Mouse (Mus musculus) stomach, embryonic 14.5 days (tissue): Measurements from ENCODE around the gene Rhbdf2. TPM values are rescaled to one million over a fixed set of nuclear protein-coding genes. Genes with fewer than 3 reads are reported as not detected.
A peak's percentile ranks its signal among the peaks of the same experiment; 100 is the strongest.

Experiments
- ATAC-seq: fragments of 200-750 bp; cut with Nextera tagmentation; 2 replicates; pipeline ENCODE4 v1.8.0; 2017; ENCODE audit warnings: low read depth, moderate TSS enrichment; ENCODE audit not compliant: insufficient number of reproducible peaks, insufficient read depth, low FRiP score
- H3K27ac ChIP-seq: fragments of 300-500 bp; sonication (generic); 2 replicates; pipeline ENCODE4 v1.5.1; 2014; ENCODE audit warnings: mild to moderate bottlenecking, low read length, moderate library complexity, mixed read lengths
- H3K27me3 ChIP-seq: fragments of 300-500 bp; sonication (generic); 2 replicates; pipeline ENCODE4 v1.6.1; 2014; ENCODE audit warnings: low read length, control low read depth, mixed read lengths; ENCODE audit not compliant: control insufficient read depth, insufficient read depth
- H3K36me3 ChIP-seq: fragments of 300-500 bp; sonication (generic); 2 replicates; pipeline ENCODE4 v1.6.1; 2014; ENCODE audit warnings: mild to moderate bottlenecking, control low read depth, low read length, moderate library complexity, mixed read lengths; ENCODE audit not compliant: control insufficient read depth, insufficient read depth
- H3K4me1 ChIP-seq: fragments of 300-500 bp; sonication (generic); 2 replicates; pipeline ENCODE4 v1.6.1; 2014; ENCODE audit warnings: low read length, control low read depth, mixed read lengths; ENCODE audit not compliant: control insufficient read depth, insufficient read depth
- H3K4me2 ChIP-seq: fragments of 300-500 bp; sonication (generic); replicated peaks from 2 replicates; pipeline ENCODE4 v1.6.1; 2014; ENCODE audit warnings: low read depth, low read length, control low read depth
- H3K4me3 ChIP-seq: fragments of 300-500 bp; sonication (generic); 2 replicates; pipeline ENCODE4 v1.5.1; 2014; ENCODE audit warnings: low read depth, low read length, control low read depth
- H3K9ac ChIP-seq: fragments of 300-500 bp; sonication (generic); replicated peaks from 2 replicates; pipeline ENCODE4 v1.6.1; 2014; ENCODE audit warnings: low read depth, mild to moderate bottlenecking, control low read depth, low read length, moderate library complexity, mixed read lengths
- H3K9me3 ChIP-seq: fragments of 300-500 bp; sonication (generic); 2 replicates; pipeline ENCODE4 v1.6.1; 2016; ENCODE audit warnings: low read depth, low read length, control low read depth; ENCODE audit not compliant: control insufficient read depth
- WGBS: fragments of 180-500 bp; shearing (Covaris S2); extraction: QIAGEN DNeasy Blood & Tissue Kit; methylation state at CpG from one replicate; pipeline ENCODE4 v1.1.7; 2014; 5-methylcytosine and 5-hydroxymethylcytosine counted together
- polyA plus RNA-seq: library from polyadenylated mRNA; unstranded; fragments of >200 nt; fragmentation: Nextera tagmentation; extraction: Ambion mirVana; gene quantifications from 2 replicates; pipeline ENCODE4 v1.2.1, GENCODE M21; 2014

Rhbdf2 gene
- polyA plus RNA-seq, 1 experiment from 2014 or later = 4.5 TPM

DNA sequence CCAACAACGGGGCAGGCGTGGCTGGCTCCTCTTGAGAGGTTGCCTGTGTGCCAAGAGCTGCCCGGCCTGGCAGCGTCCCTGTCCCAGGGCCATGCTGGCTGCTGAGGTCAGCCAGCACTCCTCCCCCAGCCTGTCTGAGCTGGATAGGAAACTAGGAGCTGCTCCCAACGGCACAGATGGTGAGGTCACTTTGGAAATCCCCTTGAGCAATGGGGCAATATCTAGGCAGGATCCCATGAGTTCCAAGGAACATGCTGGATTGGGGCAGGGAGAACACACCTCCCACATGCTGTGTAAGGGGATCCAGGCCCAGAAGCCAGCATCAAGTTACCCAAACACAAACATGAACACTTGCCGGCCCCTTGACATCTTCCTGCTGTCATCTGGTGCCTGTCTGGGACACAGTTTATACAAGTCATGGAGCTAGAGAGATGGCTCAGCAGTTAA lies 5.5 kb downstream of the Rhbdf2 start:
- H3K4me3 ChIP-seq = no peak overlapping the region
- H3K27me3 ChIP-seq = no peaks in the 10 kb centered on the region
- WGBS = 22% methylated on average over 6 of the region's 6 CpGs
- peaks cover 35% of the 10 kb centered on the region for H3K4me1 ChIP-seq
- H3K4me2 ChIP-seq = 0 out of 2 replicates have a peak overlapping the region, but pooled peaks have one; percentile 7
- H3K27ac ChIP-seq = peak overlapping the region; percentile 66; the same call in 1 of the 2 replicates
- H3K9ac ChIP-seq = no peak overlapping the region
- no peaks in the 10 kb centered on the region for H3K9me3 ChIP-seq
- no peaks in the 10 kb centered on the region for H3K36me3 ChIP-seq
- peak; percentile 28; the same call in 1 of the 2 replicates for ATAC-seq

GRCm38 (mm10) chr11:116620559-116621253 lies 6.1 kb downstream of the Rhbdf2 start:
- H3K9ac ChIP-seq = no peak overlapping the region
- ATAC-seq = no peak
- no peaks in the 10 kb centered on the region for H3K9me3 ChIP-seq

DNA sequence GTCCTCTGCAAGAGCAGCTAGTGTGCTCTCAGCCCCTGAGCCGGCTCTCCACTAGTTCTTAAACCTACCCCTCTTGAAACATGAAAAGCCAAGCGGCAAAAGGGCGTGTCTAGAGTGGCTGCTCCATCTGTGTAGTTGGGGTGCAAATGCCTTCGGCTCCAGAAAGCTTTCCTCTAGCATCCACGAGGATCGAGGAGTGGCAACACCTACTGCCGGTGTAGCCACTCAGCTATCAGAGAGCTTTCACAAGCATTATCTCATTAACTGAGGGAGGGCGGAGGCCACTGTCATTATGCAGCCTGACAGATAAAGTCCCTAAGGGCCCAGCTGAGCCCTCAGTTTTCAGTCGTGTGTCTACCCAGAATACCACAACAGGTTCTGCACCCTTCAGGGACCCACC lies 6.7 kb downstream of the Rhbdf2 start:
- WGBS = 33% methylated on average over 9 of the region's 9 CpGs
- ATAC-seq = no peak
- H3K4me1 ChIP-seq = peaks cover 40% of the 10 kb centered on the region

More at GRCm38 (mm10) chr11:116620559-116621253, 6.1 kb downstream of the Rhbdf2 start:
- H3K4me3 ChIP-seq = no peak overlapping the region
- H3K27ac ChIP-seq = peak overlapping the region; percentile 66; the same call in 1 of the 2 replicates
- 76% methylated on average over 10 of the region's 10 CpGs for WGBS
- H3K4me2 ChIP-seq = 0 out of 2 replicates have a peak overlapping the region, but pooled peaks have one; percentile 7
- no peaks in the 10 kb centered on the region for H3K27me3 ChIP-seq
- H3K36me3 ChIP-seq = no peaks in the 10 kb centered on the region
- peaks cover 40% of the 10 kb centered on the region for H3K4me1 ChIP-seq

DNA sequence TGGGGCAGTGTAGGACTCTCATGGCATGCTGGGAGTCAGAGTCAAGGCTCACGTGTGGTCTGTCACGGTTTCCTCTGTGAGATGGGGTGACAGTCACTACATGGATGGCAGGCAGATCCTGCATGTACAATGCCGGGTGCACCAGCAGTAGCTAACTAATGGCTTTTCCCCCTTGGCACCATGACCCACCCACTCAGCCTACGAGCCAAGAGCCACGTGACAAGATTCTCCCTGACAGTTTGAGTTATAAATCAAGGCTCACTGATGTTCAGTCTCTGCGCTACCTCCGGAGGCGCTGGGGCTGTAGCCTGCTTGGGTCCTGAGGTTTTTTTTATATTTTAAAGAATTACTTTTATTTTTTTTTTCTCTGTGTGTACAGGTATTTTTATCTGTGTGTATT lies 7.3 kb downstream of the Rhbdf2 start:
- Histone ChIP-seq H3K27ac (no peak overlapping the region), H3K9me3 (no peaks in the 10 kb centered on the region), H3K36me3 (no peaks in the 10 kb centered on the region), H3K4me2 (no peak overlapping the region), H3K27me3 (no peaks in the 10 kb centered on the region), H3K4me3 (no peak overlapping the region), H3K4me1 (peaks cover 38% of the 10 kb centered on the region), H3K9ac (no peak overlapping the region)
- no peak for ATAC-seq
- WGBS = 48% methylated on average over 8 of the region's 8 CpGs

More for the DNA sequence above, 6.7 kb downstream of the Rhbdf2 start:
- Histone ChIP-seq H3K27ac (no peak overlapping the region), H3K36me3 (no peaks in the 10 kb centered on the region), H3K4me3 (no peak overlapping the region), H3K9ac (no peak overlapping the region), H3K27me3 (no peaks in the 10 kb centered on the region), H3K4me2 (no peak overlapping the region), H3K9me3 (no peaks in the 10 kb centered on the region)

GRCm38 (mm10) chr11:116619156-116619555 lies 7.7 kb downstream of the Rhbdf2 start:
- Histone ChIP-seq H3K27me3 (no peaks in the 10 kb centered on the region), H3K9me3 (no peaks in the 10 kb centered on the region), H3K4me1 (peaks cover 36% of the 10 kb centered on the region), H3K27ac (no peak overlapping the region), H3K4me2 (no peak overlapping the region), H3K36me3 (no peaks in the 10 kb centered on the region), H3K4me3 (no peak overlapping the region), H3K9ac (no peak overlapping the region)
- ATAC-seq = no peak
- WGBS = 89% methylated on average over 7 of the region's 7 CpGs

DNA sequence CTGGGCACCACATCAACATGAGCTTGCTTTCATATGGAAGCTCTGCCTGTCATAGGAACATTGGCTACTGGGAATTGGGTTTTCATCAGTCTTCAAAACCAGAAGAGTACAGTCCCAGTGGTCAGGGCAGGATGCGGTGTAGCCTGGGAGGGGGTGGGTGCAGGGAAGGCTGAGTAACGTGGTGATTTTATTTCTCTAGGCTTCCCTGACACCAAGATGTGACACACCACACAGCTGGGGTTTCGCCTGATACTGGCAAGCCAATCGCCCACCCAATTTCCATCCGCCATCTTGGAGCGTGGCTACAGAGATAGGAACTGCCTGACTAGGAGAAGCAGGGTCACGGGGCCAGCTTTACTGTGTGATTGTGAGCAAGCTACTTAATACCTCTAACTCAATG lies 8.2 kb downstream of the Rhbdf2 start:
- Histone ChIP-seq H3K4me3 (no peak overlapping the region), H3K4me2 (no peak overlapping the region), H3K36me3 (no peaks in the 10 kb centered on the region), H3K9ac (no peak overlapping the region), H3K27me3 (no peaks in the 10 kb centered on the region), H3K9me3 (no peaks in the 10 kb centered on the region), H3K4me1 (peaks cover 36% of the 10 kb centered on the region), H3K27ac (no peak overlapping the region)
- ATAC-seq = no peak
- WGBS = 91% methylated on average over 7 of the region's 7 CpGs

- Histone ChIP-seq H3K27me3 (no peaks in the 10 kb centered on the region), H3K36me3 (no peaks in the 10 kb centered on the region), H3K4me1 (peaks cover 36% of the 10 kb centered on the region), H3K9me3 (no peaks in the 10 kb centered on the region), H3K9ac (no peak overlapping the region), H3K4me3 (no peak overlapping the region), H3K27ac (no peak overlapping the region), H3K4me2 (no peak overlapping the region)
- no peak for ATAC-seq
- WGBS = 88% methylated on average over 7 of the region's 7 CpGs
Observed at GRCm38 (mm10) chr11:116617641-116618040, 9.2 kb downstream of the Rhbdf2 start.

- no peak overlapping the region for H3K9ac ChIP-seq
- H3K4me2 ChIP-seq = no peak overlapping the region
- WGBS = 65% methylated on average over 10 of the region's 10 CpGs
- no peaks in the 10 kb centered on the region for H3K36me3 ChIP-seq
- peak overlapping the region; percentile 21; the same call in 1 of the 2 replicates for H3K27ac ChIP-seq
- no peaks in the 10 kb centered on the region for H3K9me3 ChIP-seq
- ATAC-seq = no peak; the same call in 1 of the 2 replicates
- no peaks in the 10 kb centered on the region for H3K27me3 ChIP-seq
- H3K4me3 ChIP-seq = no peak overlapping the region
- H3K4me1 ChIP-seq = peaks cover 27% of the 10 kb centered on the region
Observed at GRCm38 (mm10) chr11:116616438-116617118, 10.2 kb downstream of the Rhbdf2 start.
